Mouse (Mus musculus) kidney, adult 18-20 months (tissue): Measurements from ENCODE around the gene Prss41.

ENCODE experiments used
- DNase-seq: peaks from one replicate; pipeline ENCODE4 v3.0.0; 2021

The Prss41 gene

GRCm38 (mm10) chr17:23823614-23824013 lies 20.4 kb downstream of the Prss41 start:
- no peak for DNase-seq

GRCm38 (mm10) chr17:23823018-23823417 lies 21.0 kb downstream of the Prss41 start:
- no peak for DNase-seq

GRCm38 (mm10) chr17:23822094-23822493 lies 21.9 kb downstream of the Prss41 start:
- DNase-seq: no peak

GRCm38 (mm10) chr17:23820731-23821130 lies 23.2 kb downstream of the Prss41 start:
- DNase-seq: no peak

GRCm38 (mm10) chr17:23819235-23819634 lies 24.7 kb downstream of the Prss41 start:
- no peak for DNase-seq

- no peak for DNase-seq
Observed at GRCm38 (mm10) chr17:23818579-23818978, 25.4 kb downstream of the Prss41 start.

GRCm38 (mm10) chr17:23815641-23816040 lies 28.3 kb downstream of the Prss41 start:
- no peak for DNase-seq

- DNase-seq: no peak
Observed at GRCm38 (mm10) chr17:23807918-23808317, 36.1 kb downstream of the Prss41 start.

- peak; percentile 71 for DNase-seq
Observed at GRCm38 (mm10) chr17:23806867-23807266, 37.1 kb downstream of the Prss41 start.

- DNase-seq: no peak
Observed at GRCm38 (mm10) chr17:23804426-23805085, 39.4 kb downstream of the Prss41 start.

- DNase-seq: no peak
Observed at GRCm38 (mm10) chr17:23803366-23804041, 40.5 kb downstream of the Prss41 start.

- peak; percentile 96 for DNase-seq
Observed at GRCm38 (mm10) chr17:23802746-23803365, 41.1 kb downstream of the Prss41 start.

GRCm38 (mm10) chr17:23801627-23802026 lies 42.3 kb downstream of the Prss41 start:
- no peak for DNase-seq

- no peak for DNase-seq
Observed at GRCm38 (mm10) chr17:23797316-23797715, 46.7 kb downstream of the Prss41 start.

- no peak for DNase-seq
Observed at GRCm38 (mm10) chr17:23795323-23795722, 48.6 kb downstream of the Prss41 start.

- no peak for DNase-seq
Observed at GRCm38 (mm10) chr17:23791079-23791357, 53.0 kb downstream of the Prss41 start.

- peak; percentile 73 for DNase-seq
Observed at GRCm38 (mm10) chr17:23790269-23791078, 53.5 kb downstream of the Prss41 start, which contains the start of gene Srrm2. Gene Srrm2 (plus strand): TSS chr17:23790532.

- no peak for DNase-seq
Observed at GRCm38 (mm10) chr17:23789749-23790268, 54.2 kb downstream of the Prss41 start.

GRCm38 (mm10) chr17:23788973-23789372 lies 55.0 kb downstream of the Prss41 start:
- no peak for DNase-seq
